Comparison of ENCODE assay signal across 13 mouse cellular contexts in genomic region chr7:100699771-100700770, GRCm38 (mm10). TPM values are rescaled to one million over a fixed set of nuclear protein-coding genes. Genes with fewer than 3 reads are reported as not detected.
DNase-seq lines count a peak whose midpoint lies in the region; TF ChIP-seq lines count a peak whose summit lies in the region.
"Had no signal": no experiment of that assay in that cellular context is flagged by ENCODE, and none has a peak within 500 bp of the region (broad histone marks: within the 10 kb centered on the region; RNA-seq: fewer than 3 reads in every experiment).

No protein-coding gene starts in this region.

- TF ChIP-seq CTCF in liver, adult 2 months (IDR thresholded peaks at IDR 0.05; ENCODE audit: low read depth, low read length), result no peak

- 39% methylated on average over 8 of the region's 8 CpGs for WGBS in liver, adult 2 months

- H3K36me3 ChIP-seq in liver, adult 2 months (ENCODE audit: control insufficient read depth, insufficient read depth, low read length), result no peaks in the 10 kb centered on the region
- H3K36me3 ChIP-seq: heart, embryonic 10.5 days; hindbrain, embryonic 12.5 days had no signal

- no peaks in the 10 kb centered on the region for H3K79me2 ChIP-seq in liver, adult 2 months (ENCODE audit: control insufficient read depth, insufficient read depth, low read length)

- DNase-seq in liver, adult 2 months (ENCODE audit: extremely low read depth, low read depth, low spot score), result peak; percentile 46
- DNase-seq in liver, result no peak
- DNase-seq in ES-CJ7 (ENCODE audit: low read depth, low spot score), result peak; percentile 92
- DNase-seq in adrenal gland, postnatal 36 days, result peak; percentile 42 to 64
- peak; percentile 23 to 34 for DNase-seq in thymus, postnatal 10 days (ENCODE audit: low spot score in 2 of 2)
- no peak for DNase-seq in heart, postnatal 4 days
- DNase-seq in layer of hippocampus, adult 9-10 months (ENCODE audit: low spot score), result no peak
- no peak for DNase-seq in cerebellum, postnatal 4 days (ENCODE audit: low spot score in 2 of 2)
- DNase-seq: left cerebral cortex, postnatal 4 days; retina, postnatal 1 day had no signal

- H3K27me3 ChIP-seq in liver, adult 2 months (ENCODE audit: control insufficient read depth, insufficient read depth, low read length), result no peaks in the 10 kb centered on the region
- H3K27me3 ChIP-seq: hindbrain, embryonic 12.5 days had no signal

- H3K4me3 ChIP-seq in liver, adult 2 months (ENCODE audit: insufficient read depth, low read depth, low read length), result no peak overlapping the region
- H3K4me3 ChIP-seq: heart, embryonic 10.5 days; hindbrain, embryonic 12.5 days had no signal

- no peak overlapping the region for H3K27ac ChIP-seq in liver, adult 2 months (replicated peaks; ENCODE audit: insufficient read depth, low read depth, low read length)
- H3K27ac ChIP-seq: heart, embryonic 10.5 days; hindbrain, embryonic 12.5 days; macrophage had no signal

- H3K4me1 ChIP-seq in liver, adult 2 months (ENCODE audit: control insufficient read depth, insufficient read depth, low read length), result no peaks in the 10 kb centered on the region
- H3K4me1 ChIP-seq: heart, embryonic 10.5 days; hindbrain, embryonic 12.5 days had no signal

- no peak for TF ChIP-seq POLR2A in liver, adult 2 months (IDR thresholded peaks at IDR 0.05; ENCODE audit: extremely low read depth, insufficient read depth, low read length)

- no peak overlapping the region for H3K9ac ChIP-seq in liver, adult 2 months (ENCODE audit: low read depth, low read length)
- H3K9ac ChIP-seq: hindbrain, embryonic 12.5 days had no signal

RNA-seq across cellular contexts. Expression of gene Fam168a, which starts 6.4 kb away (rescaled TPM):
- 7.4 and 11.5 TPM in 2 replicates for total RNA-seq in liver, adult 2 months (2014; rRNA removed)
- polyA plus RNA-seq in liver, adult 2 months (2012; rRNA removed), result 32.0 and 38.5 TPM in 2 replicates
- total RNA-seq in adrenal gland, postnatal 36 days (2021), result 10 to 100 TPM; 52.2 to 60.2 TPM
- 10 to 100 TPM; 55.1 to 58.6 TPM for total RNA-seq in heart, postnatal 4 days (2021)

RNA-seq across cellular contexts. Expression of gene Plekhb1, which starts 37.9 kb away (rescaled TPM):
- total RNA-seq in liver, adult 2 months (2014; rRNA removed), result 10.4 and 22.3 TPM in 2 replicates
- 37.6 and 41.4 TPM in 2 replicates for polyA plus RNA-seq in liver, adult 2 months (2012; rRNA removed)
- 1 to 10 TPM; 4.1 TPM for total RNA-seq in adrenal gland, postnatal 36 days (2021)
- total RNA-seq in heart, postnatal 4 days (2021), result 1 to 10 TPM in 1 of 2 experiments, under 1 TPM in 1; 0.65 to 1.5 TPM
- polyA plus RNA-seq: macrophage had no signal

Comparison
In these comparisons a context has a peak if more than half of its experiments do, and no peak if none do; other contexts are left out.
1. DNase-seq: peak in liver, adult 2 months (single experiment), ES-CJ7 (single experiment), adrenal gland, postnatal 36 days (2 of 2) and thymus, postnatal 10 days (2 of 2); none in liver (single experiment), heart, postnatal 4 days (single experiment), layer of hippocampus, adult 9-10 months (single experiment) and cerebellum, postnatal 4 days (0 of 2).